Mouse (Mus musculus) retina, postnatal 7 days (tissue): ENCODE data around the gene Tmcc3.
"Not testable (repeated sequence)": the region's sequence is repeated elsewhere in the genome, so short reads cannot be mapped to it uniquely, and the experiment has no call there.

Experiments used
- DNase-seq: peaks from one replicate; pipeline ENCODE4 v3.0.0-alpha.2; 2012; ENCODE audit warnings: low read depth, low spot score

Gene Tmcc3

DNA sequence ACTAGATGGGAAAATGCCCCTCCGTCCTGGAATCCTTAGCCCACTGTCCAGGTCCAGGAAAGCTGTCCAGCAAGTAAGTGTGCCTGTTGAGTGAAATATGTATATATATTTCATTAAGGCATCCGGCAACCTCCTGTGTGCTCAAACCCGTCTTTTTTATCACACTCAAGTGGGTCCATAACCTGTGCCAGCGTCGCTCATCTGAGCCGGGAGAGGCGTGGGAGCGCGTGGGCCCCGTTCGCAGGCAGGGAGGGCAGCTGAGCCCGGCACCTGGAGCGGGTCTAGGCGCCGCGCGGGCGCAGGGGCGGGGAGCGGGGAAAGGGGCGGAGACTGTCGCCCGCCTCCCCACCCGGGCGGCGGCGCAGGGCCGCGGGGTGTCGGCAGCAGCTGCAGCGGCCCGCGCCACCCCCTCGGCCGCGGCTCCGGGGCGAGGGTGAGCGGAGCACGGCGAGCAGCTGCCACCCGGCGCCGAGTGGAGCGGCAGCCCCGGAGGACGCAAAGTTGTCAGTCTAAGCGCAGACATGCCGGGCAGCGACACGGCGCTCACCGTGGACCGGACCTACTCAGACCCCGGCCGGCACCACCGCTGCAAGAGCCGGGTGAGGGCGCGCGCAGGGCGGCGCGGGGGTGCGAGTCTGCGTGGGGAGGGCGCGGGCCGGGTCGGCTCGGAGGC, 202.9 kb downstream of the Tmcc3 start:
- peak; percentile 48 for DNase-seq

DNA sequence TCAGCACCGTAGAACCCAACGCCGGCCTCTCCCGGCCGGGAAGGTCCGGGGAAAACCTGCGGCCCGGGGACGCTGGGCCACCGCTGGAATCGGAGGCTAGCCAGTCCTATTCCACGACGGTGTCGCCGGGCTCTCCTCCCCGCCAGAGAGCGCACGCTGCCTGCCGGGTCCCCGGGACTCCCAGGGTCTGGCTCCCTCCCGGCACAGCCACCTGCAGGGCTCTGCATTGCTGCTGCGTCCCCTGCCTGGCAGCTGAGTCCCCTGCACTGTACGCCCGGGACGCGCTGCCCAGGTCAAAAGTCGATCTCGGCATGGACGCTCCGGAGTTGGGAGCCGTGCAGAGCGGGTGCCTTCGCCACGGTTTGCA, 203.4 kb downstream of the Tmcc3 start:
- DNase-seq, result peak; percentile 32

DNA sequence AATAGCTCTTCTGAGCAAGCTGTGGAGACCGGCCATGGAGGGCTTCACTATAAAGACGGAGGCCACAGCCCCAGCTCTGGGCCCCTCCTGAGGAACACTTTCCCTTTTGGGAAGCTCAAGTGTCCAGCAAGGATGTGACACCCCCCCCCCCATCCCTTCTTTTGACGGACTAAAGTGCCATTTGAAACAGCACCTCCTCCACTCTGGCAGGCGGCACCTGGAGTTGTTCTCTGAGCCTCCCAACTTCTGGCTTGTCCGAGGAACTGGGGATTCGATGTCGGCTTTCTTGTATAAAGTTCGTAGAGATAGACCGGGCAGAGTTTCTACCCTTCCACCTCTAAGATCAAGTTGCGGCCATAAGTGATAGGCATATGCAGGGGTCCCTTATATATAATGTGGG, 203.8 kb downstream of the Tmcc3 start:
- no peak for DNase-seq

DNA sequence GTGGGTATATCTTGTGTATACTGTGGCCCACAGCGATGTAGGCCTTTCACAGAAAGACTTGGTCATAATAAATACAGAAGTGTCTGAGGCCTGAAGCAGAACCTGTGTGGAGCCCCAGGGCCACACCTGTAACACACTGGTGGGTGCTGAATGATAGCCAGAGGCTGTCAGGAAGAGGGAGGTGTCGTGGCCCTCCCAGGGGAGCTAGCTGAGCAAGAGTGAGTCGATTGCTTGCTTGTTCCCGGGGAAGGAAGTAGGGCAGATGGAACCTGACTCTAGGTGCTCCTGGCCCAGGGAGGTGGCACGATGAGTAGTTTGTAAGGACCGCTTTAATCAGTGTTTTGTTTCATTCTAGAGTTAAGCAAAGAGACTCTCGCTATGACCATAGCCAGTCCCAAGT, 208.1 kb downstream of the Tmcc3 start:
- no peak for DNase-seq

DNA sequence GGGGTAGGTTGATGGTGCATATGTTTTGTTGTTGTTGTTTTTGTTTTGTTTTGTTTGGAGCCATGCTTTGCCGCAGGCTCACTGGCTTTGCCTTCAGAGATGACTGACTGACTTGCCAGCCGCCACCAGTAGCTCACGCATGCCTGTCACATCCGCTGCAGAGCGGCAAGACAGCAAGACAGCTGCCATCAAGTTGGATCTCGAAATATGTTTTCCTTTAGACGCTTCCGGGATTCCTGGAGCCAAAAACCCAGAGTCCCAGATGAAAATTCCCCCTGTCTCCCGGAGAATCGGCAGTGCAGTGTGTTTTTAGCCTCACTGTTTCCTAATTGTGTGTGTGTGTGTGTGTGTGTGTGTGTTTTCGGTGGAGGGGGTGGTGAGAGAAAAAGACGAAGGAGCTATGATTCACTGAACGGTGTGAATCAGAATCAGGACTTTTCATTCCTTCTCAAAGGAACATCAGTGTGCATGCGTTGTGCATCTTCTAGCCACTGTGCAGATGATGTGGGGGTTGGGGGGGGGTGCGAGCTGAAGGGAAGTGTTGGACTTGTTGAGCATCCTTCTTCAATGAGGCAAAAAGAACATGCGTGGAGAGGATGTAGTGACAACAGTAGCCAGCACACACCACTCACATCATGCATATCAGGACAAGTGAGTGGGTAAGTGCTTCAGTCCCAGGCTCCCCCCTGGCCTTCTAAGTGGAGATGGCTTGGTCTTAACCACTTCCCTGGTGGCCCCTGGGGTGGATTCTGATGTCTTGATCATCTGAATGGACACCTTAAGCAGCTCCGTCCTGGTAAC, 208.8 kb downstream of the Tmcc3 start:
- no peak for DNase-seq

DNA sequence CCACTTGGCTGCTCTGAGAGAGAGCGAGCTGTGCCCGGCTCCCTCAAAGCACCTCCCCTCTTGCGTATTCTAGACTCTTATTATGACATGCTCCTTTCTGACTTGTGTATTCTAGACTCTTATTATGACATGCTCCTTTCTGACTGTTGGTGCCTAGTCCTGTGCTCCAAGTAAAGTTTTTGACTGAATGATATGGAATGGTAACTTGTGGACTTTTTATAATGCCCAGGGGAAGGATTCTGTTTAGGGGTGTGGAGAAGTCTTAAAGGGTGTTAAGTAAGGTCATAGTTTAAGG, 209.3 kb downstream of the Tmcc3 start:
- DNase-seq, result no peak

DNA sequence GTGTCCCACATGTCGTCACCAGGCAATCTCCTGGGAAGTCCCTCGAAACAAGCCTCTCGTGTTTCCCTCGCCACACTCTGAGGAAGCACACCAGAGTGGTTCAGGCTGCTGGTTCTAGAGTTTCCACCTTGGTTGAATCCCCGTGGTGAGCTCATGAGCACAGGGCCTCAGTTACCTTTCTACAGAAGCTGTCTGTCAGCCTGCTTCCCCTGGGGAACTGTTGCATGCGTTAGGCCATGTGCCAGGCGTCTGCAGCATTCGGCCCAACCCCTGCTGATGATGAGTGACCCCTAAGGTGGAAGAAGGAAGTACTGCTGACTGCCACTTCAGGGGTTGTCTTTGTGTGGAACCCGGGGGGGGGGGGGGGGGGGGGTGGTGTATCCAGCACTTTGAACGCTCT, 210.0 kb downstream of the Tmcc3 start:
- DNase-seq, result no peak

DNA sequence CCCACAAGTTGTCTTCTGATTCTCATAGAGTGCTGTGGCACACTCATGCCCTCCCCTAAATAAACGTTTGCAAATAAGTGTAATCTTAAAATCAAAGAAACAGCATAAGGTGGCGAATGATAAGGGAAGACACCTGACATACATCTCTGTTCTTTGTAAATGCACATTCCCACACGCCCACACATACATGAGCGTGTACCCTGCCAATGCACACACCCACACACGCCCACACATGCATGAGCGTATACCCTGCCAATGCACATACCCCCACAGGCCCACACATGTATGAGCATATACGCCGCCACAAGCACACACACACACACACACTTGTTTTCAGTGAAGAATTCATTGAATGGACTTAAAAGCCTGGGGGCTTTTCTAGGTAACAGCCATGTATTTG, 211.5 kb downstream of the Tmcc3 start:
- no peak for DNase-seq

DNA sequence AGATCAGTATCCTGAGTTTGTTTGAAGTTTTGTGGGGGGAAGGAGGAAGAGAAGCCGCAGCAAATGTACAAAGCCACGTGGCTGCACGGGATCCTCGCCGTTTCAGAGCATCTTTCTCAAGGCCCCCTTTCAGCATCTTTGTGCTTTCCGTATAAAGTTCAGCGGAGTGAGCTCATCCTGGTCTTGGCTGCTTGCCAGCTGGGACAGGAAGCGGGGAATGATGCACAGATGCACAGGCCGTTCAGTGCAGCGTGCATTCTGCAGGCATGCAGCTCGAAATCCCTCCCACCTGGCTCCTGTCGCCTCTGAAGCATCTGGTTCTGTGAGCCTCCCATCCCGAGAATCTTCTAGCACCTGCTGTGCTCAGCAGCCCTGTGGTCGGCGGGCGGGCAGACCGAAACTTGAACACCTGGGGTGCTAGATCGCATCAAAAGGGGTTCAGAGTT, 212.0 kb downstream of the Tmcc3 start:
- no peak for DNase-seq

DNA sequence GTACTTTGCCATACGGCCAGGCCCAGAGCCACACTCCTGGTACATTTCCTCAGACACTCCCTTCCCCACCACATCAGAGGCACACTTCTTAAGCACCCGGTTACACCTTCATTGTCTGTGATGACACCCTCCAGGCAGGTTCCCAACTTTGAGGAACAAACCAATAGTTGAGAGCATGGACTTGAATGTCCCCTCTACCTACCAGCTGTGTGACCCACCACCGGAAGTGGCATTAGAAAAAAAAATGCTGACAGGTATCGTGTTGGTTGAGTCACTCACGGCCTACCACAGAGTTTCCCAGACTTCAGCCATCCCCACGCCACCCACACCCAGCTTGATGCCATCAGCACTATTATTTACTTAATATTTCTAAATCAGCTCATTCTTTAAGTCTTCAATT, 213.2 kb downstream of the Tmcc3 start:
- no peak for DNase-seq

DNA sequence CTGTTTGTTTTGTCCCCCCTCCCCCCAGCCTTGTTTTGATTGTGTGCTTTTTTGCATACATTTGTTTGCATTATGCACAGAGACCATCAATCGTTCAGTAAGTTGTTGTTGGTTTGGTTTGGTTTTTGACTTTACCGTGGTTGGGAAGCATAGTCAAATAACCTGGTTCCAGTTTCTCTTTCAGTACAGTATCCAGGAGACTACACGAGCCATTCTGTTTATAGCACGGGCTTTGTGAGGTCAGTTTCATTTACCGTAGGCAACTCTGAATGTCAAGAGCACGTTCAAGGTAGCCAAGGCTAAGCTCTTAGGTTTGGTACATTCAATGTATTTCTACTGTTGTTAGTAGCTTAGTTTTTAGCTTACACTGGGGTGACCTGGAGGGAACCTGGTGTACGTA, 214.0 kb downstream of the Tmcc3 start:
- no peak for DNase-seq

DNA sequence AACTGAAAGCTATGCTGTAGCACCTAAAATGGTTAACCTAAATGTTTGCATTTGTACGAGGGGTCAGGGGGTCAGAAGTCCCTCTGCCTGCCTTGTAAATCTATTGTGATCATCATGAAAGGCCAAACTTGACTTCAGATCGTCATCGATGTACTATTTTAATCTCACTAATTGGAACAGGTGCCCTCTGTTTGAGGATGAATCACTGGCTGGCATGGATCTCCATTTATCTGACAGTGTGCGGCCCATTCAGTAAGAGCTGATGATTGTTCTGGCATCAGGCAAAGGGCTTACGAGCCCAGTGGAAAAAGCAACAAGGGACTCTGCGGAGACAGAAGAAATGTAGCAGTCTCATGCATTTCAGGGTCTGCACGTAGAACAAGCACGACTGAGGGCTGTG, 215.1 kb downstream of the Tmcc3 start:
- DNase-seq, result no peak

DNA sequence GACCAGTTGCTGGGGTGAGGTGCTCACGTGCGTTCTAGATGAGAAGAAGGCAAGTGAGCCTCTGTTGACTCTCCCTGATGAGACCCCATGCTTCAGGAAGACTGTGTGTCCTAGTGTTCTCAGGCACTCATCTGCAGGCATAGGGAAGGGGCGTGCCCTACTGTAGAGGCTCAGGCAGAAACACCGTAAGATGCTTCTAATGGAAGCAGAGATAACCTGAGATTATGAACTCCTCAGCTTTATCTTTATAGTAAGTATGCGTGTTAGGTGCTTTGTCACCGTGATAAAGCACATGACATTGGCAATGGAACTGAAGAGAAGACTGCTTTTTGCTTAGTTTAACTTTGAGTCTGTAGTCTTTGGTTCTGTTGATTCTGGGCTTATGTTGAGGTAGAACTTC, 215.5 kb downstream of the Tmcc3 start:
- DNase-seq, result no peak

DNA sequence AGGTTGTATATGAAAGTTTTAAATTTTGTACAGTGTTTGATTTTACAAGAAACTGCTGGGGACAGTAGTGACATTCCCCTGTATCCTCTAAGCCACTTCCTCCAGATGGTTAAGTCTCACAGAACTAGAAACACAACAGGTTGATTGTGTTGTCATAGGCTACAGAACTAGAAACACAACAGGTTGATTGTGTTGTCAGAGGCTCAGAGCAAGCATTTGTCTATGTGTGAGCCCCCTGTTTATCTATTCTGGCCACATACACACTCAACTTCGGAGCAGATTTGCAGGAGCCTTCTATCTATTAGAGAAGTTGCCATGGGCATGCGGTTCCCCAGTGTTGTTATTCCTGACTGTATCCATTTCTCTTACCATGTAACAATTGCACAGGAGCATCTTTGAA, 218.3 kb downstream of the Tmcc3 start:
- no peak for DNase-seq

DNA sequence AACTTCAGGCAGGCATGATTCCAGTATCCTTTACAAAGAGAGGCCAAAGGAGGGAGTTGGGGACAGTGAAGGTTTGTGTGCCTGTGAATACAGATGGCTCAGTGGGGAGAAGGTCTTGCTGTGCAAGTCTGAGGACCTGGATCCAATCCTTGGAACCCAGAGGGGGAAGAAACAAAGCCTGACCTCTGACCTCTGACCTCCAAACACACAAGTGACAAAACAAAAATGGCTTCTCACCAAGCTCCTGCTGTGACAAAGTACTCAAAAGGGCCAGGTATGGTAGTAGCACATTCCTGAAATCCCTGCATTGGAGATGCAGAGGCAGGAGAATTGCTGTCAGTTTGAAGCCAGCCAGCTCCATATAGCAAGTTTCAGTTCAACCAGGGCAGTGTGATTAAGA, 219.7 kb downstream of the Tmcc3 start:
- no peak for DNase-seq

DNA sequence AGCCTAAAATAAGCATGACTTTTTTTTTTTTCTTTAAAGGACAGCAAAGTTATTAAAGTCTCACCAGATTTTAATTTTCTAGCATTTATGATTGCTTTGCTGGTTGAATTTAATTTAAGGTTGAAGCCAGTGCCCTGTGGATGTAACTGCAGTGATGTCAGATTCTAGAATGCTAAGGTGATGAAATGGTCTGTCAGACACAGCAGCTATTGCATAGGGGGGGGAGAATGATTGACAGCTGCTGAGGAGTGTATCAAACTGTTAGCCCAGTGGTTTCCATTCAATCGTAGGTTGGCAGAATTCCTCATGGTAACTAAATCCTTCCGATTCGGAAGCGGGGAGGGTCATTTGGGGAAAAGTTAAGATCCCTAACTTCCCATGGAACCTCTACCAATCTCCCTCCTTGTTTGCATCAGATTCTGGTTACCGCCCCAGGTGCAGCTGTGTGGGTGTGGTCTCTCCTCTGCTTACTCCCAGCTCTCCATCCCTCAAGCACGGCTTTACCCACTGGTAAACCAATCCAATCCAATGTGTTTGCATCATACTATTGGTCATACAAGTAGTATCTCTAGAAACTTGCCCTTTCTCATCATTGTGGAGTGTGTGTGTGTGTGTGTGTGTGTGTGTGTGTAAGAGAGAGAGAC, 221.5 kb downstream of the Tmcc3 start:
- DNase-seq, result no peak

DNA sequence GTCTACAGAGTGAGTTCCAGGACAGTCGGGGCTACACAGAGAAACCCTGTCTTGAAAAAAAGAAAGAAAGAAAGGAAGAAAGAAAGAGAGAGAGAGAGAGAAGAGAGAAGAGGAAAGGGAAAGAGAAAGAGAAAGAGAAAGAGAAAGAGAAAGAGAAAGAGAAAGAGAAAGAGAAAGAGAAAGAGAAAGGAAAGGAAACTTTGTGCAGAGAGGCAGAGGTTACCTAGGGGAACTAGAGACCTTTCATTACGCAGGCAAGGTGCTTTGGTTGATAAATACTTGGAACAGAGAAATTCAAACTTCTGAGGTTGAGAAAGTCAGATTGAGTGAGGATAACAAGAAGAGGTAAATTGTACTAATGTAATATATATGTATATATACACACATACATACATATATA, 226.9 kb downstream of the Tmcc3 start:
- DNase-seq, result not testable (repeated sequence)

DNA sequence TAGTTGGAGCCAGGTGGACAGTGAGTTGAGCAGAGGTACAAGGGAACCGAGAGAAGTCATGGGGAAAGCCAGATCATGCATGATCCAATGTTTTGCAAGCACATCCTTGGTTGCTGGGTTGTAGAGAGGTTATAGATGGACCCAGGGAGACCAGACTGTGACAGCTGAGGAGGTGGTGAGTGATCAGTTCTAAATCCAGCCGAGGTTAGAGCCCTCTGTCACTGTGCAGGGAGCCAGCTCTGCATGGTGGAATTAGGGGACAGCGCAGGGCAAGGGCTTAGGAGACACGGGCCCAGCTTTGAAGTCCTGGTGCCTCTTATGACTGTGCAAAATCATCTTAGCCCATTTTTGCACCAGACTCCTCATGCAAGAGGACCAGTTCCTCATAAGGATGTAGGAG, 228.5 kb downstream of the Tmcc3 start:
- no peak for DNase-seq

DNA sequence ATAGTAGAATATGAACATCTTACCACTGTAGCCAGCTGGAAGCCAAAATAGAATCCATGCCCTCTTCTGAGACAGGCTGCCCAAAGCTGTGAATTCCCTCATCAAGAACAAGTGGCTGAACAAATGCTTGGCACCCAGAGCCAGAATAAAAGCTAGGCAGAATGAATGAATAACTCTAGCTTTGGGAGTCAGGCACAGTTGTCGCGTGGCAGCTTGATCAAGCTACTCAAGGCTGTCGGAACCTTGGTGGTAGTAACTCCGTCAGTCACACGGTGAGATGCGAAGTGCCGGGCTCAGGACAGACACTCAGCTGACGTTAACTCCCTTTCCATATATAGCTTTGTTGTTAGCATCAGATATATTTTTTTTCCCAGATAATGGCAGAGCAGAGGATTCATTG, 232.2 kb downstream of the Tmcc3 start:
- no peak for DNase-seq

DNA sequence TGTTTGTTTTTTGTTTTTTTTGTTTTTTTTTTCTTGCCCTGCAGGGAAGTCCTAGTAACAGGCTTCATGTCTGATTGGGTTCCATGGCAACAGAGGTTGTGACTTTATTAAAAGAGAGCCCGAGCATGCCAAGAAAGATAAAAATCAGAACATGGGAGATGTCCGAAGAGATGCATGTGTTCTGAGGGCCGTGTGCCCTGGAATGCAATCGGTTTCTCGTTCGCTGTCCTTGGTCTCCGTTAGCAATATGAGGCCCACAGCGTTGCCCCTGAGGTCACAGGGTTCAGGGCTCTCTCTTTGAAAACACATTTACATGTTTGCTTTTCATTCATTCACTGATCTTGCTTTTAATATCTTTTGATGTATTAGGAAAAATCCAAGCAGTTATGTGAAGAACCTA, 233.1 kb downstream of the Tmcc3 start:
- DNase-seq, result no peak

DNA sequence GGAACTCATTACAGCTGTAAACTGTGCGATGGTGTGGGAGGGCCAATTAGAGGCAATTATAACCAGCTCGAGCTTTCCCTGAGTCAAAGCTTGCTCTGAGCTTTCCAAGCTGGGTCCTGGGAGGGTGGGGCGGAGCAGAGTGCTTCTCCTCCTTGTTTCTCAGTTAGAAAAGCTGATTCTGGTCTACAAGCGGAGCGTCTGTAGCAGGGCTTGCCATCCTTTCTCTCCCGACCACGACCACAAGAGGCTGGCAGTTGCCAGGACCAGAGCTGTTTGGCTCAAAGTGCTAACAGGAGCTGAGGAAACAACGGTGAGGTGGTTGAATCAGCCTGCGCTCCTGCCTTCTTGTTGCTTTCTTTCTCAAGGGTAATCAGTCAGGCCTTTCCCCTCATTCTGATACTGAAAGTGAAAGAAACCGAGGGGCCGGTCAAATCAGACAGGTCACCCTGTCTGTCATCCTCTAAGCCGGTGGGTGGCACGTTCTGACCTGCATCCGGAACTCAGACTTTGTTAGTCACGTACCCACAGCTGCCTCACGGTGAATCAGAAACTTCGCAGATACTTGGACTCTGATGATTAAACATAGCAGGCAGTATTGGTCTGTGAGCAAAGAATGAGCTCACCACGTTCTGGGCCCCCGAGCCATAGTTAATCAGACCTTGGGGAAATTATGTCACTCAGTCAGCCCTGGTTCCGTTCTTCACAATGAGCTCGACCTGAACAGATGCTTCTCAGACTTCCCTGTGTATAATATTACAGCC, 233.7 kb downstream of the Tmcc3 start:
- DNase-seq, result no peak

DNA sequence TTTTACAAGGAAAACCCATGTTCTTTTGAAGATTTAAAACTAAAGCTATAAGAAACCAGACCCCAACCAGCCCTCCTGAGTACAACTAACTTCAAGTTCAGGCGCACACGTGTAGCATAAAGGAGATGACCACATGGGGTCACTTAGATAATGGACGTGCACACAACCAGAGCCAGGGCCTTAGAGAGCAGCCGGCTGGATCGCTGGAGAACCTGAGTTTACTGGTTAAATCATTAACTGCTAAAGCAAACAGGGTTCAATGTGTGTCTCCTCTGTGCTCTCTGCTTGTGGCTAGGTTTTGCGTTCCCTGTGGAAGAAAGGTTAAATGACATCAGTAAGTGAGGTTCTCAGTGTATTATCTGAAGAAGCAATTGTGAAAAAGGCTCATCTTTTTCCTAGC, 234.9 kb downstream of the Tmcc3 start:
- DNase-seq, result no peak
